Mouse (Mus musculus) liver, embryonic 15.5 days (tissue): ENCODE results near the gene Slc35c1. TPM values are rescaled to one million over a fixed set of nuclear protein-coding genes. Genes with fewer than 3 reads are reported as not detected.
A peak's percentile ranks its signal among the peaks of the same experiment; 100 is the strongest.

Experiments
- ATAC-seq: fragments of 200-750 bp; cut with Nextera tagmentation; 2 replicates; pipeline ENCODE4 v1.8.0; 2017; ENCODE audit warnings: moderate number of reproducible peaks, mild to moderate bottlenecking, moderate library complexity; ENCODE audit not compliant: insufficient read depth
- H3K27ac ChIP-seq: fragments of 300-500 bp; sonication (generic); replicated peaks from 2 replicates; pipeline ENCODE4 v1.5.1; 2015; ENCODE audit warnings: mild to moderate bottlenecking, inconsistent platforms
- H3K27me3 ChIP-seq: fragments of 300-500 bp; sonication (generic); 2 replicates; pipeline ENCODE4 v1.6.1; 2015; ENCODE audit warnings: mild to moderate bottlenecking, inconsistent platforms
- H3K36me3 ChIP-seq: fragments of 300-500 bp; sonication (generic); replicated peaks from 2 replicates; pipeline ENCODE4 v1.6.1; 2015; ENCODE audit warnings: moderate library complexity, mild to moderate bottlenecking, inconsistent platforms
- H3K4me1 ChIP-seq: fragments of 300-500 bp; sonication (generic); replicated peaks from 2 replicates; pipeline ENCODE4 v1.6.1; 2015; ENCODE audit warnings: inconsistent platforms
- H3K4me2 ChIP-seq: fragments of 300-500 bp; sonication (generic); 2 replicates; pipeline ENCODE4 v1.6.1; 2015; ENCODE audit warnings: moderate library complexity, mild to moderate bottlenecking, inconsistent platforms
- H3K4me3 ChIP-seq: fragments of 300-500 bp; sonication (generic); replicated peaks from 2 replicates; pipeline ENCODE4 v1.5.1; 2015; ENCODE audit warnings: mild to moderate bottlenecking, inconsistent platforms
- H3K9ac ChIP-seq: fragments of 300-500 bp; sonication (generic); 2 replicates; pipeline ENCODE4 v1.6.1; 2015; ENCODE audit warnings: moderate library complexity, mild to moderate bottlenecking, inconsistent platforms
- H3K9me3 ChIP-seq: fragments of 300-500 bp; sonication (generic); replicated peaks from 2 replicates; pipeline ENCODE4 v1.6.1; 2016; ENCODE audit warnings: inconsistent platforms
- WGBS: fragments of 180-500 bp; shearing (Covaris S2); methylation state at CpG from one replicate; pipeline ENCODE4 v1.1.7; 2015; ENCODE audit warnings: mixed read lengths; ENCODE audit not compliant: insufficient replicate concordance; 5-methylcytosine and 5-hydroxymethylcytosine counted together
- polyA plus RNA-seq: library from polyadenylated mRNA; unstranded; fragments of >200 nt; fragmentation: Nextera tagmentation; extraction: Ambion mirVana; gene quantifications from 2 replicates; pipeline ENCODE4 v1.2.1, GENCODE M21; 2015

Slc35c1 gene
- 11.0 and 11.6 TPM in 2 replicates for polyA plus RNA-seq

DNA sequence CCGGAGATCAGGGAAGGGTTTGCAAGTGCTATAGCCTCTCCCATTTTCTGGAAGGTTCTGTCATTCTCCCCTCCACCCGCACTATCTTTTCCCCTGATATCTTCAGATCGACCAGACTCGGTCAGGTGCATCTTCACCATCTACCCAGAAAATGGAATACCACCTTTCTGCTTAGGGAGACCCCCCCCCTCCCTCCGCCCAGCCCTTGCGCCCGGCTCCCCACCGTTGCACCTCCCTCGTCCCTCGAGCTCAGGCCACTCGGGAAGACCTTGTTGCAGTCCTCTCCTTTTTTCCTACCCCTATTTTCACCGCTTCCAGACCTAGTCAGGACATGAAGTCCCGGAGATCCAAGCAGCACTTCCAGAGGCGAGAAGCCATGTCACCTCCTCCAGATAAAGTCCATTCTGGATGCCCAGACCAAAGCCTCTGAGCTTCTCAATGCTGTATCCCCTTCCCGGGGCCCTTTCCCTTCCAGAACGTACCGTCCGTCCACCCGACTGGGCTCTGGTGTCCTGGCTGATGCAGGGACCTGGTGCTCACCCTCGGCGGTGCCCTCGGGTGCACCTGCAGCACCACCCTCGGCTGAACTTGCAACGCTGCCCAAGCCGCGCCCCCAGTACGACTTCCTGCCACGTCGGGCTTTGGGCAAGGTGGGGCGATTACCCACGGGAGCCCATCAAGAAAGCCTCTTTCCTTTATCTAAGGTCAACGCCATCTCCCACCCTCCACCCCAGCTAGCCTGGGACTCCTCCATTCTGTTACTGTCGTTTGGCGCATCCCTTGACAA lies at the start of gene Slc35c1:
Gene Slc35c1, minus strand, starts transcription at position 618 of the 787 bp plus-strand sequence.
- H3K4me2 ChIP-seq = peak within 1 kb of the TSS; percentile 92
- H3K36me3 ChIP-seq = peaks cover 4% of the 10 kb centered on the region; the same call in 1 of the 2 replicates
- WGBS = 3% methylated on average over 34 of the region's 34 CpGs
- peaks cover 51% of the 10 kb centered on the region for H3K4me1 ChIP-seq
- peak within 1 kb of the TSS; percentile 66 for H3K4me3 ChIP-seq
- peak within 1 kb of the TSS; percentile 48; the same call in 1 of the 2 replicates for H3K27ac ChIP-seq
- no peaks in the 10 kb centered on the region for H3K9me3 ChIP-seq
- H3K27me3 ChIP-seq = peaks cover 15% of the 10 kb centered on the region
- ATAC-seq = peak; percentile 14; the same call in 1 of the 2 replicates
- peak within 1 kb of the TSS; percentile 60 for H3K9ac ChIP-seq

DNA sequence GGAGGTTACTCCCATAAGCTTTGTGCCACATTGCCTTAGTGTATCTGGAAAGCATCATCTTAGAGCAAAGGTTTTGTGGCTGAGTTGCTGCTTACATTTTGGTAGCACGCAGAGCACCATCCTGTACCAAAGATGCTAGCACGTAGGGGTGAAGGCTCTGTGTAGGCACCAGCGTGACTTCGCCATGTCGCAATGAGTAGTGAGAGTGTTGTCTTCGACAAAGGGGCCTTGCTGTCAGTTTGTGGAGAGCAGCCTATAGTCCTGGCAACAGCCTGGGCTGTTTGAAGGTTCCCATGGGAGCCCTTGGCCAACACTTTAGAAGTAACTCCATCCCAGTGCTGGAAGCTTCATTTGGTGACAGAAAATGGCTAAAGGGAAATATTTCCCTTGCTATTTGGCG lies 45.0 kb upstream of the Slc35c1 start:
- WGBS = 71% methylated on average over 7 of the region's 7 CpGs
- H3K27ac ChIP-seq = no peak overlapping the region
- no peaks in the 10 kb centered on the region for H3K4me1 ChIP-seq

DNA sequence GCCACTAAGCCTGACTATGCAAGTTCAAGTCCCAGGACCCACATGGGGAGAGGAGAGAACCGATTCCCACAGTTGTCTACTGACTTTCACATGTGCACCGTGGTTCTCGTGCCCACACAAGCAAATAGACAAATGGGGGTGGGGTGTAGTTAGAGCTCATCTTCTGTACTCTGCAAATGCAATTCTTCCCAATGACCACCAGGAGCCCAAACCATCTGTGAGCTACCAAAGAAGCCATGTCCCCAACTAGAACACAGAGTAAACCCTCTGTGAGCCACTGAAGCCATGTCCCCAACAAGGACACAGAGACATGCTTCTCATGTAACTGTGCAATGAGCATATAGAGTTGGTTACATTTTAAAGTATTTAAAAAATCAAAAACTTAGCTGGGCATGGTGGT lies 43.1 kb upstream of the Slc35c1 start:
- no peaks in the 10 kb centered on the region for H3K9me3 ChIP-seq
- H3K27ac ChIP-seq = no peak overlapping the region
- H3K4me3 ChIP-seq = no peak overlapping the region
- no peaks in the 10 kb centered on the region for H3K4me1 ChIP-seq
- H3K36me3 ChIP-seq = no peaks in the 10 kb centered on the region
- no peak overlapping the region for H3K9ac ChIP-seq
- no peak overlapping the region for H3K4me2 ChIP-seq
- H3K27me3 ChIP-seq = no peaks in the 10 kb centered on the region
- WGBS = 56% methylated on average over 3 of the region's 3 CpGs
- no peak for ATAC-seq

More for the DNA sequence above, 45.0 kb upstream of the Slc35c1 start:
- no peak overlapping the region for H3K4me2 ChIP-seq
- no peaks in the 10 kb centered on the region for H3K36me3 ChIP-seq
- H3K9me3 ChIP-seq = no peaks in the 10 kb centered on the region
- ATAC-seq = no peak
- H3K27me3 ChIP-seq = no peaks in the 10 kb centered on the region
- no peak overlapping the region for H3K4me3 ChIP-seq
- H3K9ac ChIP-seq = no peak overlapping the region

DNA sequence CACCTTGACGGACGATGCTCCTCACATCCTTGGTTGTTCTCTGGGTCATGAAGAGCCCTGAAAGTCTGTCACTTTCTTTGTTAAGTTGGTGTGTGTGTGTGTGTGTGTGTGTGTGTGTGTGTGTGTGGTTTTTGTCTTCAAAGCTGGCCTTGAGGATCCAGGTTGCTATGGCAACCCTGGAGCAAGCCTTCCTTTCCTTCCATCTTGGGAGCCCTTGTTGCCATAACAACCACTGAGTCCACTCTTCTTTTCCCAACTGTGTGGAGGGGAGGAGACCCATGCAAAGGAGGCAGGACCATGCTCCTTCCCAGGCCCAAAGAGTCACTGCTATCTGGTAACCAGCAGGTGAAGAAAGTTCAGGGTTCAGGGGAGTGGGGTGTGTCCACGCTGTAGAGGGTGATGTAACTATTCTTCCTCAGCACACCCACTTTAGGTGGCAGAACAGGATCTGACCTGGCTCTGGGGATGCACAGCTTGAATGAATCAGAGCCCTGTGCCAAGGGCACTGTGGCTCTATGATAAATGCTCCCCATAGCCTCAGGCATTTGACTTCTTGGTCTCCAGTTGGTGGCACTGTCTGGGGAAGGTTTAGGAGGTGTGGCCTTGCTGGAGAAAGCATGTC lies 39.5 kb upstream of the Slc35c1 start:
- no peak overlapping the region for H3K27ac ChIP-seq
- no peak for ATAC-seq
- H3K36me3 ChIP-seq = no peaks in the 10 kb centered on the region
- H3K9ac ChIP-seq = no peak overlapping the region
- no peaks in the 10 kb centered on the region for H3K4me1 ChIP-seq
- 0 out of 2 replicates have a peak, but pooled peaks cover 3% of the 10 kb centered on the region for H3K27me3 ChIP-seq
- WGBS = 66% methylated on average over 3 of the region's 3 CpGs
- no peak overlapping the region for H3K4me3 ChIP-seq
- H3K4me2 ChIP-seq = no peak overlapping the region
- no peaks in the 10 kb centered on the region for H3K9me3 ChIP-seq

DNA sequence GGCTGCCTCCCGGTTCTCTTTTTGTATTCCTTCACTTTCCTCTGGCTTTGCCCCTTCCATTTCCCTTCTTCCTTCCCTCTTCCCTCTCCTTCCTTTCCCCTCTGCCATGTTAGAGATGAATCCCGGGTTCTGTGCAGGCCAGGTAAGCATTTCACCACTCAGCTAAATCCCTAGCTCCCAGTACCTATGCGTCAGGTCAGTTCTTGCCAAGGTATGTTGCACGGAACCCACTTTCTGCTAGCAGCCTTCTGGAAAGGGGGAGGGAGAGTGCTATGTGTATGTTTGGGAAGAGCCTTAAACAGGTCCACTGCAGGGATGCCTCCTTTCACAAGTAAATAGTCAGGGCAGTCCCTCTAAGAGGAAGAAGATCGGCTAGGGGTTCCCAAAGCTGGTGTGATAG lies 36.8 kb upstream of the Slc35c1 start:
- Histone ChIP-seq H3K4me3 (no peak overlapping the region), H3K9me3 (no peaks in the 10 kb centered on the region), H3K4me1 (no peaks in the 10 kb centered on the region), H3K27me3 (0 out of 2 replicates have a peak, but pooled peaks cover 10% of the 10 kb centered on the region), H3K27ac (no peak overlapping the region), H3K4me2 (no peak overlapping the region), H3K9ac (no peak overlapping the region), H3K36me3 (no peaks in the 10 kb centered on the region)
- ATAC-seq = no peak
- 61% methylated on average over 5 of the region's 5 CpGs for WGBS

DNA sequence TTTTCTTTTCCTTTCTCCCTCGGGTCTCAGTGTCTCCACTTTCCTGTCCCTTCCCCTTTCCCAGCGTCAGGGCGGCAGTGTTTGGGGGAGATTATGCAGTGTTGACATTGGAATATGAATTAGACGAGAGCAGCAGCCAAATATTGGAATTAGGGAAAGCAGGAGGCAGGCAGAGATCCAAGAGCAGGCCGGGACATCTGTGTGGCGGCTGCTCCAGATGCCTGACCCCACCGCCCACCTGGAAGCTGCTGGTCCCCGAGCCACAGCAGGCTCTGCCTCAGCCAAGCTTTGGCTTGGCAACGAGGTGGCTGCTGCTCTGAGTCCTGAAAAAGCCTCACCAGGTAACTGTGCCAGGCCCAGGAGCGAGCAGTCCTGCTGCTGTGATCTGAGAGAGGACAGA lies 36.3 kb upstream of the Slc35c1 start:
- Histone ChIP-seq H3K9me3 (no peaks in the 10 kb centered on the region), H3K4me1 (no peaks in the 10 kb centered on the region), H3K4me2 (no peak overlapping the region), H3K27ac (no peak overlapping the region), H3K27me3 (0 out of 2 replicates have a peak, but pooled peaks cover 12% of the 10 kb centered on the region), H3K4me3 (no peak overlapping the region), H3K9ac (no peak overlapping the region), H3K36me3 (no peaks in the 10 kb centered on the region)
- no peak for ATAC-seq
- 50% methylated on average over 10 of the region's 10 CpGs for WGBS

DNA sequence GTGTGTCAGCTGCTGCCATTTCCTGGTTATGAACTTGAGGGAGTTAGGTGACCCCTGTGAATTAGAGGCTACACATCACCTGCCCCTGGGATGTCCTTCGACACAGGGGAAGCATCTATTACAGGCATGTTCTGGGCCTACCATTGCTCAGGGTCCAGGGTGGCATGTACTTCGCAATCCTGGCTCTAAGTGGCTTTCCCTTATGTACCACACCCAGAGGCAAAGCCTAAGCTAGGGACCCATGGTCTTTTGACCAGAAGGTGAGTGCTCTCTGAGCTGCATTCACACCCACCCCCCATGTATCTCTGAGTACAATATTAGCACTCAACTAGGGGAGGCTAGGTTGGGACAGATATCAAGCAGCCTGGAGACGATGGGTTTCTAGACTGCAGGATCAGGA lies 34.6 kb upstream of the Slc35c1 start:
- no peak overlapping the region for H3K9ac ChIP-seq
- H3K4me3 ChIP-seq = no peak overlapping the region
- no peak overlapping the region for H3K27ac ChIP-seq
- H3K9me3 ChIP-seq = no peaks in the 10 kb centered on the region
- 0 out of 2 replicates have a peak, but pooled peaks cover 12% of the 10 kb centered on the region for H3K27me3 ChIP-seq
- H3K4me2 ChIP-seq = no peak overlapping the region
- WGBS = 62% methylated on average over 3 of the region's 3 CpGs
- ATAC-seq = no peak
- no peaks in the 10 kb centered on the region for H3K4me1 ChIP-seq
- H3K36me3 ChIP-seq = no peaks in the 10 kb centered on the region

DNA sequence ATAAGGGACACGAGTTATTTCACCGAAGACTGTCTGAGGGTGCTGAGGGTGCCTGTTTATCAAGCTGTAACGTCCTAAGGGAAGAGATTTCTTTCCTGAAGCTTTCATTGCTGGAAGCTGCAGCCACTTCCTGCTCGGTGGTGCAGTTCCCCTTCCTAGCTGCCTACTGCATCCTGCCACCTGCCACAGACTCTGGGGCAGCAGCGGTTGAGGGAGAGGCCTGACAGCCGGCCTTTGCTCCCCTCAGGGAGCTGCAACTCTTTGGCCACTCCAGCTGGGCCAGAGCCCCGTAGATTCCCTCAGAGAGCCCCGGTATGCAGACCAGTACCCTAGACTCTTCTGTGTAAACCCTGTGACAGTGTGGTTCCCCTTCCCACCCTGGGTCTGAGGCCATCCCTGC lies 34.1 kb upstream of the Slc35c1 start:
- H3K36me3 ChIP-seq = no peaks in the 10 kb centered on the region
- H3K27ac ChIP-seq = no peak overlapping the region
- no peak overlapping the region for H3K9ac ChIP-seq
- H3K4me3 ChIP-seq = no peak overlapping the region
- 22% methylated on average over 8 of the region's 8 CpGs for WGBS
- H3K9me3 ChIP-seq = no peaks in the 10 kb centered on the region
- no peak for ATAC-seq
- no peaks in the 10 kb centered on the region for H3K4me1 ChIP-seq
- 0 out of 2 replicates have a peak, but pooled peaks cover 12% of the 10 kb centered on the region for H3K27me3 ChIP-seq
- no peak overlapping the region for H3K4me2 ChIP-seq

DNA sequence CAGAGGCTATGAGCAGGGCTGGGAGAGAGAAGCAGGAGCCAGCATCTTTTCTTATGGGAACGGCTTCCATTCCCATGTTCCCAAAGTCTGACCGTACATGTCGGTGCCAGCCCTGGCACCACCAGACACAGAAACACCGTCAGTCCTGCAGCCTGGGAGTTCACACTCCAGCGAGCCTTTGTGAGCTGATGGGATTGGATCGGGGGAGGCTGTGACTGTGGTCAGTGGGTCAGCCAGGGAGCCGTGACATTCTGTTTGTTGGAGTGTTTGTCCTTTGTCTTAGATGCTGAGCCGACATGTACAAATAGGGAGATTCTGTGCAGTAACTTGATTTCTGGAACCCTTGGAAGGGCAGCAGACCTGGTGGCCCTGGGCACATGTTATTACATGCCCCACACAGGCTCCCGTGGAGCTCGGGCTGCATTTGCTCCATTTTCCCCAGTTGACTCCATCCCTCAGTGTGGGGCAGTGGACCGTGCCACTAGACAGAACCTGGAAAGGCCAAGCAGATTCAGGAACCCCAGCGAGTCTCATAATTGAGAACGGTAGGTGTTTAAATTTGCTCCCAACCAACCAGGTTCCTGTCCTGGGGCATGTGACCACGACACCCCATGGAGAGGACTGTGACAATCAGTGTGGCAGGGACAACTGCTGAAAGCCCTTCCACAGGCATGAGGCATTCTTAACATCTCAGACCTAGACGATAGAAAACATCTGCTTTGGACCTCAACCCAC lies 33.5 kb upstream of the Slc35c1 start:
- H3K4me3 ChIP-seq = no peak overlapping the region
- no peak for ATAC-seq
- WGBS = 63% methylated on average over 15 of the region's 15 CpGs
- H3K27ac ChIP-seq = no peak overlapping the region
- no peak overlapping the region for H3K4me2 ChIP-seq
- H3K4me1 ChIP-seq = no peaks in the 10 kb centered on the region
- H3K36me3 ChIP-seq = no peaks in the 10 kb centered on the region
- no peak overlapping the region for H3K9ac ChIP-seq
- no peaks in the 10 kb centered on the region for H3K9me3 ChIP-seq
- H3K27me3 ChIP-seq = 0 out of 2 replicates have a peak, but pooled peaks cover 12% of the 10 kb centered on the region

DNA sequence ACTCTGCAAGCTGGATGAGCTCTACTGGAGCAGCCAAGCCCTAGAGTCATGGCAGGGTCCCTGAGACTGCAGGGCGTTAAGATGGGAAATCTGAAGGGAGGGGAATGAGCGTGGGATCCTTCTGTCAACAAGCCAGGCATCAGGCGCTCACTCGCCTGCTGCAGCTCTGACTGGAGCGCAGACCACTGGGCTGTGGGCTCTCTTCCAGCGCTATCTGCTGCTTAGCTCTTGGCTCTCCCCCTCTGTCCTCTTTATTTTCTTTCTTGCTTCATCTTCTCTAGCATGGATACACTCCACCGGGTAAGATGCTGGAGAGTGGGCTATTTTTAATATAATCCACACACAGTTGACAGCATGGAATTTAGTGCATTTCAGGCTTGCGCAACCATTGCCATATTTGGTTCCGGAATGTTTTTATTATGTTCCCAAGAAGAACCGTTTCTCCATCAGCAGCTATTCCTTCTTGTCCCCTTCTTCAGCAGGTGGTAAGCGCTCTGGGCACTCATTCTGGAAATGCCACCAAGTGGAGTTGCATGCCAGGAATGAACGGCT lies 31.7 kb upstream of the Slc35c1 start:
- no peak overlapping the region for H3K4me2 ChIP-seq
- no peak overlapping the region for H3K27ac ChIP-seq
- WGBS = 55% methylated on average over 12 of the region's 12 CpGs
- H3K4me1 ChIP-seq = no peaks in the 10 kb centered on the region
- no peak for ATAC-seq
- H3K9me3 ChIP-seq = no peaks in the 10 kb centered on the region
- no peaks in the 10 kb centered on the region for H3K36me3 ChIP-seq
- no peak overlapping the region for H3K9ac ChIP-seq
- H3K4me3 ChIP-seq = no peak overlapping the region
- H3K27me3 ChIP-seq = peaks cover 15% of the 10 kb centered on the region; the same call in 1 of the 2 replicates
